Mouse (Mus musculus) mouse trophoblast stem cell (cell line): ENCODE results near the gene Gm26741.

Experiments
- in situ Hi-C, 2 experiments: fragments of 300-500 bp; cut with MseI, MboI; formaldehyde crosslinking; loops; 2 replicates in 1 of 2; 3 replicates in 1 of 2; pipeline ENCODE4 v1.15.1; 2025

Gm26741 gene

DNA sequence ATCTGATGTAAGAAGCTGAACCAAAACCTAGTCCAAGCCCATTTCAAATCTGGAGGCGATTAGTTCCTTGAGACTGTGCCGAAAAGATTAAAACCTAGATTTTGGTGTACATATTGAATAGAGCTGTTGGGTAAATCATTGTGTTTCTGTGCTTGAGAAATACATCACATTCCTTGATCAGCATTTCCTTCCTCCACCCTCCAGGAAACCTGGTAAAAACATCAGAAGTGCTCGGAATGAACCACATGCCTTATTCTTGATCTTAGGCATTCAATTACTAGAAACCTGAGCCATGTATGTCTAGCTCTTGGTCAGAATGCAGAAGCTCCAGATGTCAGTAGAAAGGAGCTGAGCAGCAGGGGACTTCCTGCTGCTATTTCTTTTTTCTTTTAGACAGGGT lies 30.9 kb downstream of the Gm26741 start:
- in situ Hi-C loops = no loop called here

DNA sequence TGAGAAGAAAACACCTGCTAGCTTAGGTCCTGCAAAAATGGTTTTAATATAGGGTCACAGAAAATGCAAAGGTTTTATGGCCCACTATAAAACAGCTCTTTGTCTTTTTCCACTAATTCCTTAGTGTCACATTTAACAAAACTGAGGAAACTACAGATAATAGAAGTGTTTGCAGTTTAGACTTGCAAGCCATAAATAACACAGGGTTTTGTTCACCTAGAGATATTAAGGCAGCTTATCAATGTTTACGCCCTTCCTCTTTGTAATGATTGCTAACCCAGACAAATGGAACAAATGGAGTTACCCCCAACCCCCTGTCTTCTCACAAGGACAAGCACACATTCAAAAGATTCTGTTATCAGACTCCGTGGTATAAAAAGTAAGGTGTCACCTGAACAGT lies 32.6 kb downstream of the Gm26741 start:
- in situ Hi-C loops = no loop called here

DNA sequence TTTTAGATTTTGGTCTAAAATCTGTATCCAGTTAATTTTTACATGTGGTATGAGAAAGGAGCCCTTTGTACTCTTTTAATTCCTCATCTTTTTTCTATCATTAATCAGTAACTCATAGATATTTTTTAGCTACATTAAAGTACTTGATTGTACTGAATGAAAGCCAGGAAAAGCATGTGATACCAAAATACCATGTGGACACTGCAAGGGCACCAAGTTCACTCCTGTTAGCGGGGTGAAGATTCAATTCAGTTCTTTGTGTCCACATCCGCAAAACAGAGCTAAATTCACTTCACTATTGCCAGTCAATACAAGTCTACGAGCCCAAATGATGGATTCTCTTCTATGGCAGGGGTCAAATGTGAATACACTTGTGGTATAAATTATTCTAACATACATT lies 38.1 kb downstream of the Gm26741 start:
- in situ Hi-C loops = no loop called here

DNA sequence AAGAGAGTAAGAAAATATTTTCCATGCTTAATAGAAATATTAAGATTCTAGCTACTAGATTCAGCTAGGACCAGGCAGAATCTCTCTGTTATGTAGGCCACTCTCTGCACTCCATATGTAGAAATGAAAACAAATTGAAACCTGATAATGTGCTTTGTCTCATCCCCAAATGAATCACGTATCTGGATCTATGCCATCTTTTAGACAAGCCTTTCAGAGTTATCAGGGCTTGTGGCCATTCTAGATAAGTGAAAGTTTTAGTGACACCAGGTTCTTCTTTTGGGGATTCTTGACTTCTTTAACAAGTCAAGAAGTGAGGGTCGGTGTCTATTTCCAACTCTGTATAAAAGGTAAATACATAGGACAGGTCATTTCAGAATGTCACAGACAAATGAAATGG lies 40.1 kb downstream of the Gm26741 start:
- in situ Hi-C loops = no loop called here

DNA sequence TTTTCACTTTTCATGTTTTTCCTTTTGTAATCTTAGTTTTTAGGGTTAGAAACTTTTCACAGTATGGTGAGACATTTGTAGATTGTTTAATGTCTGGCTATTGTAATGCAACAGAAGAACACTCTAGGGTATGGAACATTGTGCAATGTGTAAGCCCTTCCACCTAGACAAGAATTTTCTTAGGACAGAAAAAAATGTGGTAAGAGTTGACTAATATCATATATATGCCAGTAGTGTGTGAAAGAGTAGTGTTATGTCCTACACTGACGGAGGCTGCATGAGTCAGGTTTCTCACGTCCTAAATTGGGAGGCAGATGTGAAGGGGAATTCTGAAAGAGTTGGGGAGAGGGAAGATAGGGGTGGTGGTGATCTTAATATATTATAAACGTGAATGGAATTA lies 41.2 kb downstream of the Gm26741 start:
- in situ Hi-C loops = no loop called here

DNA sequence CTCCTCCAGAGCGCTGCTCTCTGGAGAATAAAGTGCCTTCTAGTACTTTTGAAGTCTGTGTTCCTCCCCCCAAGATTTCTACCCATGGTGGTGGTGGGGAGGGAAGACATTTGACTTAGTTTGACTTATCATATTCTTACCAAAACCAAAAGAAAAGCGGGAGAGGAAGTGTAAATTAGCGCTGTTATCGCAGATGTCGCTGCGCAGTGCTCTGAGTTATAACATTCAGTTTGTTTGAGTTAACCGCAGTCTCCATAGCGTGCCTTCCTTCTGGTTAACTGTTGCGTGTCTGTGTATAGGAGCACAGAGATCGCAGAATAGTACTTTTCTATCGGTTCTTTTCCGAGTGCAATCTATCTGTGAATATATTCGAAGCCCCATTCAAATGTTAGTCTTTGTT lies 46.6 kb downstream of the Gm26741 start:
- in situ Hi-C loops = no loop called here

DNA sequence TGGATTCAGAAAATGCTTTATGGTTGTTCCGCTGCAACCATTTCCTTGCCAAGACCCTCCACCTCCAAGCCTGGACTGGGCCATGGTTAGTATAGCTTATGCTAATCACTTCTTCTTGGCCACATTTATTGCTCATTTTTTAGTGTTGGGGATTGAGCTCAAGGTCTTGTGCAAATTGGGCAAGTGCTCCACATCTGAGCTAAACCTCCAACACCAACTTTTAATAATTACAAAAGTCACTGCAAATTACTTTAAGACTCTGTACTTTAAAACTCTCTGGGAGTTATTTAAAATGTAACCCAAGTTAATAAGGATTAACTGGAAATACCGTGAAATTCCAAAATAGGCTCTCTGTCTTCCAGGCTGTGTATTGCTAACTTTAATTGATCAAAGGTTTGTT lies 49.0 kb downstream of the Gm26741 start:
- in situ Hi-C loops = no loop called here
